ENCODE assay signal across 22 mouse cellular contexts in the genomic region with DNA sequence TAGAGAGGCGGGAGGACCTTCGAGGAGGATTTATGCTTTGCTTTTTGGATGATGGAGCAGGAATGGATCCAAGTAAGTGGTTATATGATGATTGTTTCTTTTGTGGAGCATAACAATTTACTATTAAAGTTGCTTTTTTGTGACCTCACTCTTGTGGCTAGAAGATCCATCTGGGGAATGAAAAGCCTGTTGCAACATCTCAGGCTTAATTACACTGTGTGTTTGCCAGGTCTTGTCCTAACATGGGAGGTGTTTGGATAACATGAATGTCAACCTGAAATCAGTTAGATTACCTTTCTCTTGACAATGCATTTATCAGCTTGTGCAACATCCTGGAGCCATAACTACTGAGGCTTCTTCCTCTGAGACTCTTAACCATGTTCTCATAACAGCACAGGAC. TPM values are rescaled to one million over a fixed set of nuclear protein-coding genes. Genes with fewer than 3 reads are reported as not detected.
DNase-seq lines count a peak whose midpoint lies in the region; ATAC-seq and TF ChIP-seq lines count a peak whose summit lies in the region.
"Had no signal": no experiment of that assay in that cellular context is flagged by ENCODE, and none has a peak within 500 bp of the region (broad histone marks: within the 10 kb centered on the region; RNA-seq: fewer than 3 reads in every experiment).

No protein-coding gene starts in this region.

- no peak for TF ChIP-seq POLR2A in embryonic fibroblast, embryonic 13.5 days (IDR thresholded peaks at IDR 0.05; ENCODE audit: low read depth, low read length)

- H3K79me2 ChIP-seq in C2C12 (ENCODE audit: control insufficient read depth, insufficient read depth) = peaks cover 13% of the 10 kb centered on the region

- WGBS in liver, embryonic 16.5 days (ENCODE audit: insufficient replicate concordance) = 75% methylated on average over 2 of the region's 2 CpGs
- WGBS in liver, embryonic 12.5 days (ENCODE audit: insufficient replicate concordance) = 82% methylated on average over 2 of the region's 2 CpGs
- WGBS in midbrain, embryonic 10.5 days = 95% methylated on average over 2 of the region's 2 CpGs

- 0 out of 2 replicates have a peak, but pooled peaks have one; percentile 19 for ATAC-seq in liver, embryonic 16.5 days (ENCODE audit: low read depth)
- ATAC-seq in liver, embryonic 12.5 days = no peak
- ATAC-seq: hindbrain, postnatal 0 days; intestine, postnatal 0 days; midbrain, embryonic 13.5 days had no signal

- H3K27me3 ChIP-seq in liver, embryonic 16.5 days (ENCODE audit: control insufficient read depth, insufficient read depth, low read depth, low read length) = no peaks in the 10 kb centered on the region
- H3K27me3 ChIP-seq in liver, embryonic 12.5 days (replicated peaks) = no peaks in the 10 kb centered on the region
- no peaks in the 10 kb centered on the region for H3K27me3 ChIP-seq in C2C12 (ENCODE audit: control insufficient read depth, insufficient read depth, insufficient read length)
- no peaks in the 10 kb centered on the region for H3K27me3 ChIP-seq in midbrain, embryonic 10.5 days (ENCODE audit: low read depth, poor library complexity, severe bottlenecking)
- H3K27me3 ChIP-seq: heart, embryonic 15.5 days; limb, embryonic 15.5 days; lung, embryonic 15.5 days; midbrain, embryonic 13.5 days had no signal

- H3K36me3 ChIP-seq in liver, embryonic 16.5 days (ENCODE audit: control insufficient read depth, insufficient read depth) = peaks cover 4% of the 10 kb centered on the region
- peaks cover 75% of the 10 kb centered on the region for H3K36me3 ChIP-seq in liver, embryonic 12.5 days
- H3K36me3 ChIP-seq in C2C12 (ENCODE audit: control insufficient read depth, insufficient read depth) = peaks cover 96% of the 10 kb centered on the region
- H3K36me3 ChIP-seq in midbrain, embryonic 10.5 days = peaks cover 98% of the 10 kb centered on the region

- H3K4me3 ChIP-seq in gastrocnemius, adult 2 months = no peak overlapping the region
- no peak overlapping the region for H3K4me3 ChIP-seq in liver, embryonic 16.5 days (ENCODE audit: low read depth, low read length)
- H3K4me3 ChIP-seq in liver, embryonic 12.5 days = no peak overlapping the region
- no peak overlapping the region for H3K4me3 ChIP-seq in C2C12 (ENCODE audit: insufficient read depth, poor library complexity, severe bottlenecking)
- no peak overlapping the region for H3K4me3 ChIP-seq in embryonic fibroblast, embryonic 13.5 days (ENCODE audit: insufficient read depth, low read length)
- no peak overlapping the region for H3K4me3 ChIP-seq in left cerebral cortex, adult 2 months
- H3K4me3 ChIP-seq in midbrain, embryonic 10.5 days = no peak overlapping the region
- H3K4me3 ChIP-seq: heart, adult 2 months; heart, embryonic 15.5 days; limb, embryonic 15.5 days; lung, embryonic 15.5 days; midbrain, embryonic 13.5 days had no signal

- DNase-seq in gastrocnemius, adult 2 months = no peak
- no peak for DNase-seq in gastrocnemius, postnatal 14 days
- DNase-seq in left cerebral cortex, adult 2 months (ENCODE audit: extremely low spot score in 1 of 2, low spot score in 2 of 2) = no peak
- no peak for DNase-seq in midbrain, embryonic 10.5 days (ENCODE audit: low spot score)
- DNase-seq: adrenal gland, postnatal 36 days; B cell, adult 2 months; cerebellum, adult 9-10 months; gastrocnemius, postnatal 10 days; heart, adult 2 months; kidney, postnatal 4 days; layer of hippocampus, adult 9-11 months; left cerebral cortex, postnatal 4 days had no signal

- peak overlapping the region; percentile 28; the same call in 1 of the 2 replicates for H3K27ac ChIP-seq in gastrocnemius, adult 2 months
- H3K27ac ChIP-seq in liver, embryonic 16.5 days (ENCODE audit: low read length) = no peak overlapping the region
- H3K27ac ChIP-seq in liver, embryonic 12.5 days = no peak overlapping the region
- peak overlapping the region; percentile 71 for H3K27ac ChIP-seq in embryonic fibroblast, embryonic 13.5 days (ENCODE audit: insufficient read depth, low read length)
- H3K27ac ChIP-seq in left cerebral cortex, adult 2 months = no peak overlapping the region
- H3K27ac ChIP-seq in midbrain, embryonic 10.5 days (replicated peaks) = no peak overlapping the region
- H3K27ac ChIP-seq: heart, adult 2 months; heart, embryonic 15.5 days; hindbrain, postnatal 0 days; limb, embryonic 15.5 days; lung, embryonic 15.5 days; midbrain, embryonic 13.5 days had no signal

- no peak overlapping the region for H3K9ac ChIP-seq in liver, embryonic 16.5 days (ENCODE audit: low read depth, low read length)
- no peak overlapping the region for H3K9ac ChIP-seq in liver, embryonic 12.5 days
- H3K9ac ChIP-seq: heart, embryonic 15.5 days; limb, embryonic 15.5 days; lung, embryonic 15.5 days; midbrain, embryonic 13.5 days had no signal

- intact Hi-C loops in gastrocnemius, adult 2 months (cut with DNase I) = no loop called here
- intact Hi-C loops in gastrocnemius, postnatal 14 days (cut with DNase I; ENCODE audit: low total_unique reads) = no loop called here
- intact Hi-C loops in left cerebral cortex, adult 2 months (cut with DNase I) = no loop called here

- H3K9me3 ChIP-seq in liver, embryonic 16.5 days (replicated peaks; ENCODE audit: control insufficient read depth, low read length) = no peaks in the 10 kb centered on the region
- no peaks in the 10 kb centered on the region for H3K9me3 ChIP-seq in liver, embryonic 12.5 days (replicated peaks)
- no peaks in the 10 kb centered on the region for H3K9me3 ChIP-seq in midbrain, embryonic 10.5 days (replicated peaks)
- H3K9me3 ChIP-seq: heart, embryonic 15.5 days; limb, embryonic 15.5 days; lung, embryonic 15.5 days; midbrain, embryonic 13.5 days had no signal

- no peaks in the 10 kb centered on the region for H3K79me3 ChIP-seq in C2C12 (ENCODE audit: low read depth)

- H3K4me1 ChIP-seq in liver, embryonic 16.5 days (ENCODE audit: control insufficient read depth, low read depth, low read length) = no peaks in the 10 kb centered on the region
- no peaks in the 10 kb centered on the region for H3K4me1 ChIP-seq in liver, embryonic 12.5 days
- peaks cover 6% of the 10 kb centered on the region for H3K4me1 ChIP-seq in embryonic fibroblast, embryonic 13.5 days (ENCODE audit: control insufficient read depth, insufficient read depth, low read length)
- no peaks in the 10 kb centered on the region for H3K4me1 ChIP-seq in midbrain, embryonic 10.5 days
- H3K4me1 ChIP-seq: heart, embryonic 15.5 days; limb, embryonic 15.5 days; lung, embryonic 15.5 days; midbrain, embryonic 13.5 days had no signal

- no peak overlapping the region for H3ac ChIP-seq in C2C12 (ENCODE audit: control insufficient read depth, insufficient read length, low read depth)

- no peak for TF ChIP-seq CTCF in gastrocnemius, adult 2 months (IDR thresholded peaks at IDR 0.05)
- TF ChIP-seq CTCF in C2C12 (IDR thresholded peaks at IDR 0.05; ENCODE audit: control insufficient read depth, insufficient read depth, insufficient read length) = no peak
- TF ChIP-seq CTCF in embryonic fibroblast, embryonic 13.5 days (IDR thresholded peaks at IDR 0.05; ENCODE audit: borderline replicate concordance, insufficient read depth, low read length) = no peak
- no peak for TF ChIP-seq CTCF in left cerebral cortex, adult 2 months (IDR thresholded peaks at IDR 0.05)

- no peak overlapping the region for H3K4me2 ChIP-seq in liver, embryonic 16.5 days (ENCODE audit: low read depth, low read length)
- no peak overlapping the region for H3K4me2 ChIP-seq in liver, embryonic 12.5 days
- H3K4me2 ChIP-seq: heart, embryonic 15.5 days; limb, embryonic 15.5 days; lung, embryonic 15.5 days; midbrain, embryonic 13.5 days had no signal

TF ChIP-seq in C2C12, 6 proteins besides CTCF, POLR2A, EP300 and RAD21:
- TF ChIP-seq CEBPB (IDR thresholded peaks at IDR 0.05; ENCODE audit: low read depth) = peak; percentile 97
- no peak for TF ChIP-seq FOSL1 (IDR thresholded peaks at IDR 0.05; ENCODE audit: insufficient read depth, low read length, poor library complexity, severe bottlenecking)

RNA-seq across cellular contexts. Expression of a gene that starts 19.8 kb away (rescaled TPM):
- total RNA-seq in gastrocnemius, adult 2 months (2021) = 10 to 100 TPM; 18.4 to 20.3 TPM
- total RNA-seq in gastrocnemius, postnatal 14 days (2021) = 10 to 100 TPM; 17.4 to 17.5 TPM
- polyA plus RNA-seq in liver, embryonic 16.5 days (2015; fragmentation: Nextera tagmentation; extraction: Ambion mirVana) = 5.8 and 6.0 TPM in 2 replicates
- 15.2 TPM in 2 replicates for polyA plus RNA-seq in liver, embryonic 12.5 days (2016; fragmentation: Nextera tagmentation; extraction: Ambion mirVana)
- polyA plus RNA-seq in C2C12 (2012; fragmentation: generic; extraction: Trizol) = 21.7 TPM
- 61.9 and 72.0 TPM in 2 replicates for polyA plus RNA-seq in embryonic fibroblast, embryonic 13.5 days (2011; ENCODE audit: insufficient read length, low read depth, missing spikeins)
- 10 to 100 TPM; 39.0 to 49.6 TPM for total RNA-seq in left cerebral cortex, adult 2 months (2021)
- 35.6 and 40.7 TPM in 2 replicates for polyA plus RNA-seq in midbrain, embryonic 10.5 days (2016; fragmentation: Nextera tagmentation; extraction: Ambion mirVana)

Comparison
In these comparisons a context has a peak if more than half of its experiments do, and no peak if none do; other contexts are left out.
1. H3K27ac ChIP-seq: peak in gastrocnemius, adult 2 months (single experiment) and embryonic fibroblast, embryonic 13.5 days (single experiment); none in liver, embryonic 16.5 days (single experiment), liver, embryonic 12.5 days (single experiment), left cerebral cortex, adult 2 months (single experiment) and midbrain, embryonic 10.5 days (single experiment).